Mouse (Mus musculus): ENCODE data around the gene Scgb3a1. TPM values are rescaled to one million over a fixed set of nuclear protein-coding genes. Genes with fewer than 3 reads are reported as not detected.

The Scgb3a1 gene
- total RNA-seq, 2 experiments from 2014 or later, result 0.78 TPM; not detected in 1

- no peak for DNase-seq (ENCODE audit: low spot score in 2 of 2)
Observed at GRCm38 (mm10) chr11:49713336-49714334, 50.2 kb downstream of the Scgb3a1 start.

Other genes starting within 250 kb of the Scgb3a1 start
- not detected for gene Olfr1389, start 240.5 kb upstream of the Scgb3a1 start, total RNA-seq (2021)
- under 1 TPM; 0.42 to 0.66 TPM for gene Olfr1388, start 227.0 kb upstream of the Scgb3a1 start, total RNA-seq (2021)
- gene Olfr1387, start 208.3 kb upstream of the Scgb3a1 start, total RNA-seq (2021), result not detected
- not detected for gene Olfr1386, start 198.6 kb upstream of the Scgb3a1 start, total RNA-seq (2021)
- under 1 TPM in 1 of 2 experiments, not detected in 1; 0.11 TPM for gene Olfr1385, start 174.5 kb upstream of the Scgb3a1 start, total RNA-seq (2021)
- not detected for gene Olfr1384, start 156.9 kb upstream of the Scgb3a1 start, total RNA-seq (2021)
- gene Olfr1383, start 144.0 kb upstream of the Scgb3a1 start, total RNA-seq (2021), result under 1 TPM; 0.46 to 0.56 TPM
- gene Olfr1382, start 135.4 kb upstream of the Scgb3a1 start, total RNA-seq (2021), result not detected
- gene Olfr1381, start 120.2 kb upstream of the Scgb3a1 start, total RNA-seq (2021), result not detected
- not detected for gene Olfr1380, start 106.7 kb upstream of the Scgb3a1 start, total RNA-seq (2021)
- 1 to 10 TPM; 3.9 to 4.4 TPM for gene Flt4, start 54.3 kb upstream of the Scgb3a1 start, total RNA-seq (2021)
- 10 to 100 TPM; 49.8 to 51.1 TPM for gene Cnot6, start 49.1 kb downstream of the Scgb3a1 start, total RNA-seq (2021)
- gene Gfpt2, start 130.6 kb downstream of the Scgb3a1 start, total RNA-seq (2021), result 1 to 10 TPM; 6.1 to 6.7 TPM
- 100 to 1,000 TPM; 151 to 152 TPM for gene Mapk9, start 183.1 kb downstream of the Scgb3a1 start, total RNA-seq (2021)
- gene Rasgef1c, start 238.2 kb downstream of the Scgb3a1 start, total RNA-seq (2021), result 1 to 10 TPM; 4.0 to 4.7 TPM